In the genomic region with DNA sequence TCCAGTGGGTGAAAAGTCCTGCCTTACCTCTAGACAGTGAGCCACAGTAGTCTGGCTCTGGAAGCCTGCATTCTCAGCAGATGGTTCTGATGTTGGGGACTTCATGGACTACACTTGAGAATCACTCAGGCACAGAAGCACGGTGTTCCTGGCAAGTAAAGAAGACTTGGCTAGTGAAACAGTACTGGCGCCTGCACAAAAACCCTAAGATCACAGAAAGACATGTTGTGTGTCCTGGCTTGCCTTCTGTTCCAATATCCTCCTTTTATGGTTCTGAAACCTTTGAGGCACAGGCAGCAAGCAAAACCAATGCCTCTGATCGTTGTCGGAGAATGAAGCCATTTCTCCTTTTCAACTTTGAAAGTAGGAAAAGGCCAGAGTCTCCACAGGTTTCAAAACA, we compare ENCODE assay signal across 11 mouse cellular contexts.
DNase-seq lines count a peak whose midpoint lies in the region; ATAC-seq lines count a peak whose summit lies in the region.
"Had no signal": no experiment of that assay in that cellular context is flagged by ENCODE, and none has a peak within 500 bp of the region (broad histone marks: within the 10 kb centered on the region; RNA-seq: fewer than 3 reads in every experiment).

No protein-coding gene starts in this region.

- ATAC-seq in inflammation-experienced regulatory T-cells, adult 6 months: no peak
- ATAC-seq: hindbrain, embryonic 16.5 days; liver, postnatal 0 days had no signal

- peak; percentile 29 for DNase-seq in gastrocnemius, adult 18-20 months (ENCODE audit: low spot score)
- no peak for DNase-seq in gastrocnemius, postnatal 14 days
- peak; percentile 56 to 59 for DNase-seq in cerebellum, postnatal 25 days
- peak; percentile 84 for DNase-seq in layer of hippocampus, adult 9-11 months
- peak; percentile 54 to 69 for DNase-seq in right cerebral cortex, postnatal 10 days (ENCODE audit: low spot score in 2 of 2)
- DNase-seq in embryo, embryonic 9.5 days (ENCODE audit: extremely low spot score): no peak
- DNase-seq in T-cell, adult 2 months (ENCODE audit: low spot score): no peak
- DNase-seq: liver, postnatal 0 days; midbrain, embryonic 14.5 days had no signal

- intact Hi-C loops in gastrocnemius, postnatal 14 days (cut with DNase I; ENCODE audit: low total_unique reads): no loop called here

Comparison
In these comparisons a context has a peak if more than half of its experiments do, and no peak if none do; other contexts are left out.
1. DNase-seq: peak in gastrocnemius, adult 18-20 months (single experiment), cerebellum, postnatal 25 days (2 of 2), layer of hippocampus, adult 9-11 months (single experiment) and right cerebral cortex, postnatal 10 days (2 of 2); none in gastrocnemius, postnatal 14 days (single experiment), embryo, embryonic 9.5 days (single experiment) and T-cell, adult 2 months (single experiment).